Mouse (Mus musculus): ENCODE data around the gene Gm20388. TPM values are rescaled to one million over a fixed set of nuclear protein-coding genes. Genes with fewer than 3 reads are reported as not detected.

The Gm20388 gene
- polyA plus RNA-seq, 2 experiments = 8.5 TPM; not detected in 1

- ATAC-seq (ENCODE audit: insufficient read depth) = no peak
Measured at GRCm38 (mm10) chr8:121033299-121034013, 1122.8 kb downstream of the Gm20388 start.

GRCm38 (mm10) chr8:121035611-121036010 is 1125.0 kb downstream of the Gm20388 start:
- WGBS (ENCODE audit: insufficient replicate concordance) = 58% methylated on average over 8 of the region's 8 CpGs
- H3K9ac ChIP-seq (replicated peaks) = no peak overlapping the region
- ATAC-seq (ENCODE audit: insufficient read depth) = no peak
- H3K27ac ChIP-seq = no peak overlapping the region
- no peak overlapping the region for H3K4me2 ChIP-seq (ENCODE audit: low read depth)
- H3K4me3 ChIP-seq (ENCODE audit: insufficient read depth in 1 of 2, low read depth in 2 of 2, low read length in 2 of 2) = no peak overlapping the region
- H3K36me3 ChIP-seq (replicated peaks; ENCODE audit: control insufficient read depth, insufficient read depth, low read depth) = no peaks in the 10 kb centered on the region
- H3K9me3 ChIP-seq (ENCODE audit: control insufficient read depth, low read length) = no peaks in the 10 kb centered on the region
- no peak for DNase-seq (ENCODE audit: low read depth in 3 of 3, low spot score in 3 of 3)
- TF ChIP-seq CTCF (IDR thresholded peaks at IDR 0.05; ENCODE audit: low read depth) (no peak), EP300 (IDR thresholded peaks at IDR 0.05; ENCODE audit: low read depth) (no peak)
- no peaks in the 10 kb centered on the region for H3K27me3 ChIP-seq (ENCODE audit: control insufficient read depth, insufficient read depth, low read length)
- no peaks in the 10 kb centered on the region for H3K4me1 ChIP-seq (replicated peaks; ENCODE audit: control insufficient read depth in 2 of 2, insufficient read depth in 2 of 2, low read length in 1 of 2)

More at GRCm38 (mm10) chr8:121033299-121034013, 1122.8 kb downstream of the Gm20388 start:
- Histone ChIP-seq H3K4me2 (ENCODE audit: low read depth) (no peak overlapping the region), H3K27me3 (ENCODE audit: control insufficient read depth, insufficient read depth, low read length) (no peaks in the 10 kb centered on the region), H3K36me3 (replicated peaks; ENCODE audit: control insufficient read depth, insufficient read depth, low read depth) (no peaks in the 10 kb centered on the region), H3K4me3 (ENCODE audit: insufficient read depth in 1 of 2, low read depth in 2 of 2, low read length in 2 of 2) (no peak overlapping the region), H3K27ac (no peak overlapping the region), H3K9ac (replicated peaks) (no peak overlapping the region), H3K4me1 (replicated peaks; ENCODE audit: control insufficient read depth in 2 of 2, insufficient read depth in 2 of 2, low read length in 1 of 2) (no peaks in the 10 kb centered on the region), H3K9me3 (ENCODE audit: control insufficient read depth, low read length) (no peaks in the 10 kb centered on the region)
- DNase-seq (ENCODE audit: low read depth in 3 of 3, low spot score in 3 of 3) = no peak
- TF ChIP-seq CTCF (IDR thresholded peaks at IDR 0.05; ENCODE audit: low read depth) = no peak
- TF ChIP-seq EP300 (IDR thresholded peaks at IDR 0.05; ENCODE audit: low read depth) = no peak
- 74% methylated on average over 20 of the region's 20 CpGs for WGBS (ENCODE audit: insufficient replicate concordance)

GRCm38 (mm10) chr8:121043719-121044440 is 1133.2 kb downstream of the Gm20388 start:
- WGBS (ENCODE audit: insufficient replicate concordance) = 37% methylated on average over 19 of the region's 19 CpGs
- H3K4me1 ChIP-seq (replicated peaks; ENCODE audit: control insufficient read depth in 2 of 2, insufficient read depth in 2 of 2, low read length in 1 of 2) = no peaks in the 10 kb centered on the region; a peak in 1 of 4 replicates
- TF ChIP-seq EP300 (IDR thresholded peaks at IDR 0.05; ENCODE audit: low read depth) (no peak), CTCF (IDR thresholded peaks at IDR 0.05; ENCODE audit: low read depth) (no peak)
- H3K4me3 ChIP-seq (ENCODE audit: insufficient read depth in 1 of 2, low read depth in 2 of 2, low read length in 2 of 2) = no peak overlapping the region
- no peak for ATAC-seq (ENCODE audit: insufficient read depth)
- DNase-seq (ENCODE audit: low read depth in 3 of 3, low spot score in 3 of 3) = no peak
- no peak overlapping the region for H3K27ac ChIP-seq
- no peaks in the 10 kb centered on the region for H3K27me3 ChIP-seq (ENCODE audit: control insufficient read depth, insufficient read depth, low read length)
- H3K9ac ChIP-seq (replicated peaks) = no peak overlapping the region
- no peaks in the 10 kb centered on the region for H3K9me3 ChIP-seq (ENCODE audit: control insufficient read depth, low read length)
- H3K4me2 ChIP-seq (ENCODE audit: low read depth) = no peak overlapping the region
- H3K36me3 ChIP-seq (replicated peaks; ENCODE audit: control insufficient read depth, insufficient read depth, low read depth) = no peaks in the 10 kb centered on the region

GRCm38 (mm10) chr8:121047441-121047840 is 1136.8 kb downstream of the Gm20388 start:
- Histone ChIP-seq H3K36me3 (replicated peaks; ENCODE audit: control insufficient read depth, insufficient read depth, low read depth) (no peaks in the 10 kb centered on the region), H3K4me2 (ENCODE audit: low read depth) (no peak overlapping the region), H3K27ac (no peak overlapping the region), H3K4me1 (replicated peaks; ENCODE audit: control insufficient read depth in 2 of 2, insufficient read depth in 2 of 2, low read length in 1 of 2) (no peaks in the 10 kb centered on the region; a peak in 1 of 4 replicates), H3K9ac (replicated peaks) (no peak overlapping the region), H3K27me3 (ENCODE audit: control insufficient read depth, insufficient read depth, low read length) (no peaks in the 10 kb centered on the region), H3K4me3 (ENCODE audit: insufficient read depth in 1 of 2, low read depth in 2 of 2, low read length in 2 of 2) (no peak overlapping the region), H3K9me3 (ENCODE audit: control insufficient read depth, low read length) (no peaks in the 10 kb centered on the region)
- no peak for ATAC-seq (ENCODE audit: insufficient read depth)
- no peak for TF ChIP-seq EP300 (IDR thresholded peaks at IDR 0.05; ENCODE audit: low read depth)
- peak; percentile 54 for TF ChIP-seq CTCF (IDR thresholded peaks at IDR 0.05; ENCODE audit: low read depth)
- 51% methylated on average over 9 of the region's 9 CpGs for WGBS (ENCODE audit: insufficient replicate concordance)
- no peak for DNase-seq (ENCODE audit: low read depth in 3 of 3, low spot score in 3 of 3)

GRCm38 (mm10) chr8:121058081-121058480 is 1147.4 kb downstream of the Gm20388 start:
- H3K36me3 ChIP-seq (replicated peaks; ENCODE audit: control insufficient read depth, insufficient read depth, low read depth) = no peaks in the 10 kb centered on the region
- no peaks in the 10 kb centered on the region for H3K27me3 ChIP-seq (ENCODE audit: control insufficient read depth, insufficient read depth, low read length)
- no peaks in the 10 kb centered on the region for H3K9me3 ChIP-seq (ENCODE audit: control insufficient read depth, low read length)
- no peak overlapping the region for H3K4me2 ChIP-seq (ENCODE audit: low read depth)
- TF ChIP-seq CTCF (IDR thresholded peaks at IDR 0.05; ENCODE audit: low read depth) = no peak
- TF ChIP-seq EP300 (IDR thresholded peaks at IDR 0.05; ENCODE audit: low read depth) = no peak
- no peaks in the 10 kb centered on the region for H3K4me1 ChIP-seq (replicated peaks; ENCODE audit: control insufficient read depth in 2 of 2, insufficient read depth in 2 of 2, low read length in 1 of 2)
- H3K4me3 ChIP-seq (ENCODE audit: insufficient read depth in 1 of 2, low read depth in 2 of 2, low read length in 2 of 2) = no peak overlapping the region
- no peak overlapping the region for H3K27ac ChIP-seq
- no peak overlapping the region for H3K9ac ChIP-seq (replicated peaks)
- DNase-seq (ENCODE audit: low read depth in 3 of 3, low spot score in 3 of 3) (no peak), ATAC-seq (ENCODE audit: insufficient read depth) (no peak)
- 56% methylated on average over 9 of the region's 9 CpGs for WGBS (ENCODE audit: insufficient replicate concordance)

All from liver, embryonic 14.5 days (tissue).